Mouse (Mus musculus): ENCODE data around the gene Rad17. TPM values are rescaled to one million over a fixed set of nuclear protein-coding genes. Genes with fewer than 3 reads are reported as not detected.

Gene Rad17
- 17.6 TPM for total RNA-seq (2023)

DNA sequence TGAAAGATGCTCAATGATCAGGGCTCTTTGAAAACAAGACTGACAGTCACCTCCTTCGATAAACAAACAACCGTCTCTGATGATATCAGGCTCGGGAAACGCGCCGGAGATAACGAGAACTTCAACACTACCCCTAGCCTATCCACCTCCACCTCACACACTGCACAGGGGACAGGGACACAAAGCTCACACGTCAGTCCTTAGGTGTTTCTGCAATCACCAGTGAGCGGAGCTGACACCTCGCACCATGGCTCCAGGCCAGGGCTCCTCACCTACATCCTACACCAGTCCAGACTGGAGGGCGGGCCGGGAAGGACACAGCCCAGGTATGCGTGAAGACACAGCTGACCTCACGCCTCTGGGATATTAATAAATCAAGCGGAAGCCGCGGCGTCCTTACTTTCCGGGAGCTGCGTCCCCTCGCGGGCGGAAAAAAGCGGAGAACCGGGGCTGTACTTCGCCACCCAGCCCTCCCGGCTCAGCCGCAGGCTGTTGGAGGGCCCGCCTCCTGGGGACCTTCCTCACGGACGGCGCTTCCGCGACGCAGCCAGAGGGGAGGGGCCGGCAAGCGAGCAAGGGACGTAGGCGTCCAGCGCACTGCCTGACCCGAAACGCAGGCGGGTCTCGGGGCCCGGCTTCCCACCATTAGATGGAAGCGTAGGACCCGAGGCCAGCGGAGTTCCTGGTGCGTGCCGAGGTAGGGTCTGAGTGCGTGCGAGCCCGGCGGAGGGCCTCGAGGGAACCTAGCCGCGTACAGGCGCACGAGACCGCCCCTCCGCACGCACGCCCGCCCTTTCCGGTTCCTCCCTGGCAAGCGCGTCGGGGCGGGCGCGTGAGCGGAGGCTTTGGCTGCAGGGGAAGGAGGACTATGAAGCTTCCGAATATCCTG lies at the start of gene Rad17, which contains the start of gene Ak6:
Gene Rad17 (minus strand): TSS at position 502 of the 889 bp plus-strand sequence.
Gene Ak6 (plus strand): TSS at position 430 of the 889 bp plus-strand sequence.

DNA sequence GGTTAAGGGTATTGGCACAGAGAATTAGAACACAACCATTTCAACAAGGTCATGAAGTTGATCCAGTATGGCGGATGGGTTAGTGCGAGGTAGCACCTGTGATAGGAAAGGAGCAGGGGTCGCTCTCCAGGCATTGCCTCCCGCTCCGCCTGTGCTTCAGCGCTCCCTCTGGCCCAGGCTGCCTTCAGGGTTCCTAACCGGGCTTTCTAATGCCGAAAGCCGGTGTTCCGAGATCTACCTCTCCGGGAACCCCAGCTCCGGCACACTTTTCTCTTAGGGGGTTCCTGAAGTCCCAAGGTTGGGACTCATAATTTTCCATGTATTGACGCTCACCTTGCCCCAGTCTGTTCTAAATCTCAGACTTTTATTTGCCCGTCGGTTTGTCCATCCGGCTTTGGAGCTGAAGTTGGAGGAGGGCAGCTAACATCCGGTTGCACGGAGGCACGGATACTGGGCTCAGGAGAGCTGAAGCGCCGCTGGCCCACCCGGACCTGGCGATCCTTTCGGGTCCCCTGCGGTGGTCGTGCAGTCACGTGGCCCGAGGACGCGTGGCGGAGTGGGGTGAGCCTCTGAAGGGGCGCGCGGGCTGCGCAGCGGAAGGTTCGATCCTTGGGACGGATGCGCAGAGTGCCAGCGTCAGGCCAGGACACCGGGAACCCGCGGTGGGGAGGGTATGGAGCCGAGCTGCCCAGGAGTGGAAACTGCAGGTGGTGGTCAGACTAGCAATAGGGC lies 18.6 kb upstream of the Rad17 start, which contains the start of gene Ccdc125:
Gene Ccdc125 (plus strand): TSS at position 427 of the 732 bp plus-strand sequence.

DNA sequence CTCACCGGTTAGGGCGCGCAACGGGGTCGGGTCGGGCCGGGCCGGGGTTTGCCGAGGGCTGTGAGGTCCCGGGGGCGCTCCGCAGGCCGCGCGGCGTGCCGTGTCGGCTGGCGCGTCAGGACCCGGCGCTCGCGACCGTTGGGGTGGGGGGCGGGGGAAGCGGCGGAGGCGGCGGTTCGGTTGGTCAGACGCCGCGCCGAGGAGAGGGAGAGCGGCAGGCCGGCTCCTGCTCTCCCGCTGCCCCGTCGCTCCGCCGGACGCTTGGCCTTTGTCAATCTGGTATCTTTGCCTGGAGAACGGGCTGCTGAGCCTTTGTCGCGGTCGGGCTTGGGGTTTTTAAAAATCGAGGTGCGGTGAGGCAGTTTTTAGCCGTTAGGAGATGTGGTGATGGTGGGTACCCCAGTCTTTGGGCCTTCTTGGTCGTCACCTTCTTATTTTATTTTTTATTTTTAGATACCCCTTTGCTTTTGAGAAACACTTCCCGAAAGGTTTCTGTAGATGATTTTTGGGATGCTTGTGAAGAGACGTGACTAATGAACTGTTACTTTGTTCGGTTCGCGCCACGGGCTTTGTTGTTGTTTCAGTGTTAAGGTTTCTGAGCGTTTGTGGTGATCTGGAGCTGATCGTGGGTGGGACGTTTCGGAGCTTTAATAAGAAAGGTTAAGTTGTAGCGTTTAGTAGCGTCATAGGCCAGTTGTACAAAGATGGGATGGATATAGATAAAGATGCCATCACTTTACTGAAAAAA lies 762 bp upstream of the Rad17 start, which contains the start of gene Taf9:
Gene Taf9 (plus strand): TSS at position 141 of the 748 bp plus-strand sequence.

DNA sequence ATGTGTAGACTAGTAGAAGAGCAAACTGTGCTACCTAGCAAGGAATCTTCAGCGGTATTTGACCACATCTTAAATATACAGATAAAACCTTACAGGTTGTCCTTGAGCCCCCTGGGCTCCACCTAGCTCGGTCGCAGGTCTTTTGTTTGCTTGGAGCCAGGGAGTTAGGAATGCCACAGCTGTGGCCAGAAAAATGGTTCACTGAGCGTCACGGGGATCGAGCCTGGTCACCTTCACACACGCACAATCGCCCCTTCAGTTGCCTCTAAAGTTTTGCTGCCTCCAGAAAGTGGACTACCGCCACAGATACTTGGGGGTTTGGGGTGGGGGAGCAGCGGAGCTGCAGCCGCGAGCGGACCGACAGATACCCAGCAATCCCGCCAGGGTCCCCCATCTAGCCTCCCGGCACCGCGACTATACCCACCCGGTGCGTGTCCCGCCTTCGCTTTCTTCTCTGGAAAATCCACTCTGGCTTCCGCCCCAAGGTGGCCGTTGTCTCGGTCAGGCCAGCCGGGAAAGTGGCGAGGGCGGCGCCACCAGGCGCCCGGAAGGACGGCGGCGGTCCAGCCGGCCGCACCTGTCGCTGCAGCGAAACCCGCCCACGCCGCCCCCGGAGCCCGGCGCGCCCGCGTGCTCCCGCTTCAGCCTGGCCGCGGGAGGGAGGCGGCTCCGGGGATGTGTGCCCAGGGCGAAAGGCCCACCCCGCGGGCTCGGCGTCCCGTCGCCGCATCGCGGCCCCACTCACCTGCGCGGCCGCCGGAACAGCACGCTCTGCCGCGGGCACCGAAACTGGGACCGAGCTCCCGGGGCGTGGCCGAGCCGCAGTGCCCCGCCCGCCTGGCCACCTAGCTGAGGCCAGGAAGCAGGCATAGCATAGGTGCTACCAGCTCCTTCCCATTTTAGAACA lies 34.4 kb downstream of the Rad17 start, which contains the start of gene Marveld2:
Gene Marveld2 (minus strand): TSS at position 791 of the 907 bp plus-strand sequence.

Other genes with a start within 250 kb of the Rad17 start
- gene Naip1, start 198.2 kb downstream of the Rad17 start, total RNA-seq (2023): not detected
- 47.3 TPM for gene Gtf2h2, start 158.5 kb downstream of the Rad17 start, total RNA-seq (2023)
- not detected for gene Ocln, start 98.3 kb downstream of the Rad17 start, total RNA-seq (2023)
- 4.6 TPM for gene Marveld2, start 34.1 kb downstream of the Rad17 start, total RNA-seq (2023)
- gene Ak6, start 72 bp downstream of the Rad17 start, total RNA-seq (2023): 60.8 TPM
- gene Taf9, start 528 bp upstream of the Rad17 start, total RNA-seq (2023): 8.3 TPM
- gene Ccdc125, start 18.7 kb upstream of the Rad17 start, total RNA-seq (2023): 13.2 TPM
- gene Cdk7, start 79.9 kb upstream of the Rad17 start, total RNA-seq (2023): 31.3 TPM
- 20.4 TPM for gene Mrps36, start 93.6 kb upstream of the Rad17 start, total RNA-seq (2023)
- gene Cenph, start 124.8 kb upstream of the Rad17 start, total RNA-seq (2023): not detected
- gene Ccnb1, start 135.5 kb upstream of the Rad17 start, total RNA-seq (2023): 1.9 TPM
- 45.0 TPM for gene Slc30a5, start 182.4 kb upstream of the Rad17 start, total RNA-seq (2023)